Mouse (Mus musculus) gonadal fat pad, adult 2 months (tissue): Measurements from ENCODE around the gene Paqr6. TPM values are rescaled to one million over a fixed set of nuclear protein-coding genes. Genes with fewer than 3 reads are reported as not detected.
A peak's percentile ranks its signal among the peaks of the same experiment; 100 is the strongest.

Source experiments
- DNase-seq: peaks from one replicate; pipeline ENCODE4 v3.0.0-alpha.2; 2012; ENCODE audit warnings: low read depth
- polyA plus RNA-seq: library from polyadenylated mRNA; depleted of rRNA; stranded (reverse); fragments of >200 nt; gene quantifications from 2 replicates; pipeline ENCODE4 v1.2.3, GENCODE M21; 2012; rRNA removed

Gene Paqr6
- 11.8 and 14.2 TPM in 2 replicates for polyA plus RNA-seq

- DNase-seq = no peak
Measured at GRCm38 (mm10) chr3:88364337-88364736, at the start of gene Paqr6. TSS of gene Paqr6 (plus strand) at chr3:88364584.

GRCm38 (mm10) chr3:88324951-88325405, 39.4 kb upstream of the Paqr6 start, which contains the start of gene Glmp:
TSS of gene Glmp (plus strand) at chr3:88325023.
- peak; percentile 50 for DNase-seq

- DNase-seq = no peak
Measured at GRCm38 (mm10) chr3:88328956-88329355, 35.4 kb upstream of the Paqr6 start.

- no peak for DNase-seq
Measured at GRCm38 (mm10) chr3:88331282-88331681, 33.1 kb upstream of the Paqr6 start.

GRCm38 (mm10) chr3:88334029-88334658, 30.2 kb upstream of the Paqr6 start:
- peak; percentile 63 for DNase-seq

GRCm38 (mm10) chr3:88334902-88335435, 29.4 kb upstream of the Paqr6 start:
- no peak for DNase-seq

GRCm38 (mm10) chr3:88335436-88336053, 28.8 kb upstream of the Paqr6 start:
- DNase-seq = no peak

- peak; percentile 49 for DNase-seq
Measured at GRCm38 (mm10) chr3:88336058-88337013, 28.0 kb upstream of the Paqr6 start, which contains the start of the genes Tmem79 and Smg5. TSS of gene Tmem79 (minus strand) at chr3:88336148. TSS of gene Smg5 (plus strand) at chr3:88336260.

- peak; percentile 79 for DNase-seq
Measured at GRCm38 (mm10) chr3:88337367-88338020, 26.9 kb upstream of the Paqr6 start.

GRCm38 (mm10) chr3:88338316-88338715, 26.1 kb upstream of the Paqr6 start:
- DNase-seq = no peak

GRCm38 (mm10) chr3:88339006-88339405, 25.4 kb upstream of the Paqr6 start:
- DNase-seq = no peak

- no peak for DNase-seq
Measured at GRCm38 (mm10) chr3:88350732-88351131, 13.7 kb upstream of the Paqr6 start.

- no peak for DNase-seq
Measured at GRCm38 (mm10) chr3:88352907-88353306, 11.5 kb upstream of the Paqr6 start.

GRCm38 (mm10) chr3:88354396-88355165, 9.8 kb upstream of the Paqr6 start:
- no peak for DNase-seq

GRCm38 (mm10) chr3:88359584-88359983, 4.8 kb upstream of the Paqr6 start:
- no peak for DNase-seq

GRCm38 (mm10) chr3:88359989-88360388, 4.4 kb upstream of the Paqr6 start:
- DNase-seq = no peak

- no peak for DNase-seq
Measured at GRCm38 (mm10) chr3:88361096-88361495, 3.3 kb upstream of the Paqr6 start.

GRCm38 (mm10) chr3:88361612-88362313, 2.6 kb upstream of the Paqr6 start:
- DNase-seq = no peak

- DNase-seq = no peak
Measured at GRCm38 (mm10) chr3:88363700-88364099, 684 bp upstream of the Paqr6 start.
